Mouse (Mus musculus) layer of hippocampus, postnatal 10 days (tissue): Measurements from ENCODE around the gene Tdp2. TPM values are rescaled to one million over a fixed set of nuclear protein-coding genes. Genes with fewer than 3 reads are reported as not detected.
"Not testable (repeated sequence)": the region's sequence is repeated elsewhere in the genome, so short reads cannot be mapped to it uniquely, and the experiment has no call there.

Experiments used
- DNase-seq, 2 experiments: peaks; one replicate each; pipeline ENCODE4 v3.0.0; 2021; ENCODE audit warnings: low spot score in 2 of 2
- total RNA-seq, 2 experiments: library from RNA; stranded (reverse); gene quantifications; 2 replicates each; pipeline ENCODE4 v1.2.3; 2021

Tdp2 gene
- total RNA-seq, 2 experiments from 2014 or later = 25.1 to 26.2 TPM

GRCm38 (mm10) chr13:24822663-24823343, 8.7 kb upstream of the Tdp2 start:
- peak in 1 of 2 experiments; percentile 36 for DNase-seq

GRCm38 (mm10) chr13:24824647-24825046, 6.8 kb upstream of the Tdp2 start:
- no peak for DNase-seq

GRCm38 (mm10) chr13:24825587-24825986, 5.9 kb upstream of the Tdp2 start:
- DNase-seq = no peak

GRCm38 (mm10) chr13:24826116-24826515, 5.4 kb upstream of the Tdp2 start:
- DNase-seq = no peak

GRCm38 (mm10) chr13:24830756-24831352, 625 bp upstream of the Tdp2 start:
- DNase-seq = no peak

- DNase-seq = no peak
Observed at GRCm38 (mm10) chr13:24832131-24832810, 792 bp downstream of the Tdp2 start.

- DNase-seq = no peak
Observed at GRCm38 (mm10) chr13:24832811-24833155, 1.3 kb downstream of the Tdp2 start.

GRCm38 (mm10) chr13:24837765-24838164, 6.3 kb downstream of the Tdp2 start:
- DNase-seq = not testable (repeated sequence)

GRCm38 (mm10) chr13:24839831-24840230, 8.4 kb downstream of the Tdp2 start:
- no peak for DNase-seq

GRCm38 (mm10) chr13:24841702-24842101, 10.2 kb downstream of the Tdp2 start:
- DNase-seq = no peak

- DNase-seq = peak; percentile 58 to 73
Observed at GRCm38 (mm10) chr13:24844983-24845955, 13.8 kb downstream of the Tdp2 start, which contains the start of gene D130043K22Rik. Gene D130043K22Rik, plus strand, starts transcription at chr13:24845135.

GRCm38 (mm10) chr13:24849318-24849717, 17.8 kb downstream of the Tdp2 start:
- no peak for DNase-seq

- DNase-seq = no peak
Observed at GRCm38 (mm10) chr13:24851989-24852388, 20.5 kb downstream of the Tdp2 start.

- DNase-seq = no peak
Observed at GRCm38 (mm10) chr13:24852570-24852969, 21.1 kb downstream of the Tdp2 start.

GRCm38 (mm10) chr13:24859115-24859514, 27.6 kb downstream of the Tdp2 start:
- DNase-seq = no peak

GRCm38 (mm10) chr13:24861084-24861483, 29.6 kb downstream of the Tdp2 start:
- DNase-seq = no peak

- no peak for DNase-seq
Observed at GRCm38 (mm10) chr13:24862021-24862420, 30.5 kb downstream of the Tdp2 start.

- peak; percentile 46 to 50 for DNase-seq
Observed at GRCm38 (mm10) chr13:24862520-24862919, 31.0 kb downstream of the Tdp2 start.

GRCm38 (mm10) chr13:24866430-24867402, 35.2 kb downstream of the Tdp2 start:
- DNase-seq = no peak

- no peak for DNase-seq
Observed at GRCm38 (mm10) chr13:24867789-24868188, 36.3 kb downstream of the Tdp2 start.
